Comparison of ENCODE assay signal across 11 mouse cellular contexts in genomic region chr2:173026286-173026685, GRCm38 (mm10). TPM values are rescaled to one million over a fixed set of nuclear protein-coding genes. Genes with fewer than 3 reads are reported as not detected.
A peak's percentile ranks its signal among the peaks of the same experiment; 100 is the strongest.
DNase-seq lines count a peak whose midpoint lies in the region; ATAC-seq and TF ChIP-seq lines count a peak whose summit lies in the region.
"Had no signal": no experiment of that assay in that cellular context is flagged by ENCODE, and none has a peak within 500 bp of the region (broad histone marks: within the 10 kb centered on the region; RNA-seq: fewer than 3 reads in every experiment).

No protein-coding gene starts in this region.

- DNase-seq in heart, adult 8-10 months (ENCODE audit: low spot score): no peak
- no peak for DNase-seq in neural tube, embryonic 10.5 days (ENCODE audit: extremely low spot score, low spot score)
- no peak for DNase-seq in urinary bladder, postnatal 14 days (ENCODE audit: low spot score)
- DNase-seq in kidney, postnatal 36 days: no peak
- DNase-seq: kidney, adult 11 months had no signal

- no peak for TF ChIP-seq CTCF in small intestine, adult 2 months (IDR thresholded peaks at IDR 0.05; ENCODE audit: extremely low read depth, insufficient read length, insufficient replicate concordance, low read depth, low read length)

- H3K4me2 ChIP-seq in heart, embryonic 12.5 days: peak overlapping the region; percentile 81
- H3K4me2 ChIP-seq in neural tube, embryonic 12.5 days (replicated peaks): no peak overlapping the region
- peak overlapping the region; percentile 15 for H3K4me2 ChIP-seq in intestine, embryonic 16.5 days (ENCODE audit: low read depth, low read length)
- H3K4me2 ChIP-seq: midbrain, embryonic 13.5 days had no signal

- H3K9me3 ChIP-seq in heart, embryonic 12.5 days (replicated peaks): no peaks in the 10 kb centered on the region
- H3K9me3 ChIP-seq in neural tube, embryonic 12.5 days: no peaks in the 10 kb centered on the region
- H3K9me3 ChIP-seq in intestine, embryonic 16.5 days (ENCODE audit: control insufficient read depth, low read length): no peaks in the 10 kb centered on the region
- H3K9me3 ChIP-seq: midbrain, embryonic 13.5 days had no signal

- 69% methylated on average over 5 of the region's 5 CpGs for WGBS in heart, embryonic 12.5 days
- 94% methylated on average over 5 of the region's 5 CpGs for WGBS in neural tube, embryonic 12.5 days
- 56% methylated on average over 5 of the region's 5 CpGs for WGBS in intestine, embryonic 16.5 days
- WGBS in small intestine, adult 2 months: 29% methylated on average over 5 of the region's 5 CpGs

- peak overlapping the region; percentile 89 for H3K4me3 ChIP-seq in heart, embryonic 12.5 days
- no peak overlapping the region for H3K4me3 ChIP-seq in neural tube, embryonic 12.5 days
- 0 out of 2 replicates have a peak overlapping the region, but pooled peaks have one; percentile 2 for H3K4me3 ChIP-seq in intestine, embryonic 16.5 days (ENCODE audit: low read length)
- H3K4me3 ChIP-seq in small intestine, adult 2 months (ENCODE audit: low read depth, low read length): 0 out of 2 replicates have a peak overlapping the region, but pooled peaks have one; percentile 1
- H3K4me3 ChIP-seq: midbrain, embryonic 13.5 days had no signal

- H3K36me3 ChIP-seq in heart, embryonic 12.5 days: peaks cover 69% of the 10 kb centered on the region
- peaks cover 48% of the 10 kb centered on the region for H3K36me3 ChIP-seq in neural tube, embryonic 12.5 days
- 0 out of 2 replicates have a peak, but pooled peaks cover 3% of the 10 kb centered on the region for H3K36me3 ChIP-seq in intestine, embryonic 16.5 days (ENCODE audit: control insufficient read depth, insufficient read depth, low read length)
- peaks cover 6% of the 10 kb centered on the region; the same call in 1 of the 2 replicates for H3K36me3 ChIP-seq in small intestine, adult 2 months (ENCODE audit: control insufficient read depth, insufficient read depth, low read length)

- peak overlapping the region; percentile 40 for H3K27ac ChIP-seq in heart, embryonic 12.5 days (ENCODE audit: poor library complexity, severe bottlenecking)
- H3K27ac ChIP-seq in neural tube, embryonic 12.5 days: no peak overlapping the region
- H3K27ac ChIP-seq in intestine, embryonic 16.5 days (ENCODE audit: low read length): peak overlapping the region; percentile 63
- H3K27ac ChIP-seq in small intestine, adult 2 months (ENCODE audit: insufficient read depth, low read depth, low read length): peak overlapping the region; percentile 32
- H3K27ac ChIP-seq: midbrain, embryonic 13.5 days had no signal

- TF ChIP-seq POLR2A in small intestine, adult 2 months (IDR thresholded peaks at IDR 0.05; ENCODE audit: low read depth, low read length): no peak

- 0 out of 2 replicates have a peak, but pooled peaks have one; percentile 9 for ATAC-seq in heart, embryonic 12.5 days (ENCODE audit: insufficient number of reproducible peaks, low FRiP score)
- no peak for ATAC-seq in neural tube, embryonic 12.5 days (ENCODE audit: low FRiP score, low read depth)
- ATAC-seq in intestine, embryonic 16.5 days: no peak
- ATAC-seq: midbrain, embryonic 13.5 days had no signal

- no peaks in the 10 kb centered on the region for H3K27me3 ChIP-seq in heart, embryonic 12.5 days (replicated peaks)
- H3K27me3 ChIP-seq in neural tube, embryonic 12.5 days (replicated peaks): no peaks in the 10 kb centered on the region
- H3K27me3 ChIP-seq in intestine, embryonic 16.5 days (replicated peaks; ENCODE audit: control insufficient read depth, insufficient read depth, low read length): no peaks in the 10 kb centered on the region
- no peaks in the 10 kb centered on the region for H3K27me3 ChIP-seq in small intestine, adult 2 months (ENCODE audit: control insufficient read depth, insufficient read depth, low read length)

- H3K4me1 ChIP-seq in heart, embryonic 12.5 days (replicated peaks): peaks cover 83% of the 10 kb centered on the region
- H3K4me1 ChIP-seq in neural tube, embryonic 12.5 days: peaks cover 48% of the 10 kb centered on the region
- peaks cover 67% of the 10 kb centered on the region for H3K4me1 ChIP-seq in intestine, embryonic 16.5 days (ENCODE audit: control insufficient read depth, insufficient read depth, low read length)
- H3K4me1 ChIP-seq in small intestine, adult 2 months (ENCODE audit: control insufficient read depth, insufficient read depth, insufficient read length, low read length): peaks cover 63% of the 10 kb centered on the region

- H3K9ac ChIP-seq in heart, embryonic 12.5 days: peak overlapping the region; percentile 90
- 0 out of 2 replicates have a peak overlapping the region, but pooled peaks have one; percentile 1 for H3K9ac ChIP-seq in neural tube, embryonic 12.5 days
- peak overlapping the region; percentile 39 for H3K9ac ChIP-seq in intestine, embryonic 16.5 days (ENCODE audit: low read depth, low read length)

RNA-seq across cellular contexts. Expression of gene Rbm38, which starts 6.0 kb away (rescaled TPM):
- 146 and 147 TPM in 2 replicates for polyA plus RNA-seq in heart, embryonic 12.5 days (2016; fragmentation: Nextera tagmentation; extraction: Ambion mirVana)
- 100 to 1,000 TPM; 143 to 197 (median 166) TPM for total RNA-seq in heart, adult 8-10 months (2022)
- 48.2 and 52.0 TPM in 2 replicates for polyA plus RNA-seq in neural tube, embryonic 12.5 days (2016; fragmentation: Nextera tagmentation; extraction: Ambion mirVana)
- polyA plus RNA-seq in intestine, embryonic 16.5 days (2015; fragmentation: Nextera tagmentation; extraction: Ambion mirVana): 62.6 and 64.6 TPM in 2 replicates
- 87.9 and 148 TPM in 2 replicates for polyA plus RNA-seq in small intestine, adult 2 months (2012; rRNA removed)

RNA-seq across cellular contexts. Expression of gene Rae1, which starts 26.4 kb away (rescaled TPM):
- 102 and 103 TPM in 2 replicates for polyA plus RNA-seq in heart, embryonic 12.5 days (2016; fragmentation: Nextera tagmentation; extraction: Ambion mirVana)
- total RNA-seq in heart, adult 8-10 months (2022): 10 to 100 TPM; 20.2 to 24.8 (median 23.0) TPM
- polyA plus RNA-seq in neural tube, embryonic 12.5 days (2016; fragmentation: Nextera tagmentation; extraction: Ambion mirVana): 120 and 123 TPM in 2 replicates
- polyA plus RNA-seq in intestine, embryonic 16.5 days (2015; fragmentation: Nextera tagmentation; extraction: Ambion mirVana): 110 and 117 TPM in 2 replicates
- 20.5 and 33.1 TPM in 2 replicates for polyA plus RNA-seq in small intestine, adult 2 months (2012; rRNA removed)

RNA-seq across cellular contexts. Expression of gene Spo11, which starts 48.8 kb away (rescaled TPM):
- 0.26 and 0.30 TPM in 2 replicates for polyA plus RNA-seq in heart, embryonic 12.5 days (2016; fragmentation: Nextera tagmentation; extraction: Ambion mirVana)
- not detected for total RNA-seq in heart, adult 8-10 months (2022)
- 0.22 and 0.27 TPM in 2 replicates for polyA plus RNA-seq in neural tube, embryonic 12.5 days (2016; fragmentation: Nextera tagmentation; extraction: Ambion mirVana)
- polyA plus RNA-seq in intestine, embryonic 16.5 days (2015; fragmentation: Nextera tagmentation; extraction: Ambion mirVana): 0.04 and 0.11 TPM in 2 replicates
- 0.05 and 0.25 TPM in 2 replicates for polyA plus RNA-seq in small intestine, adult 2 months (2012; rRNA removed)
- polyA plus RNA-seq: C2C12 had no signal

Comparison
In these comparisons a context has a peak if more than half of its experiments do, and no peak if none do; other contexts are left out.
1. H3K9ac ChIP-seq: peak in every context shown above with its lines; median percentile 90 in heart, embryonic 12.5 days; 39 in intestine, embryonic 16.5 days; 1 in neural tube, embryonic 12.5 days.